In genomic region chr1:191317591-191318196, GRCm38 (mm10) we compare ENCODE assay signal across 8 mouse cellular contexts. TPM values are rescaled to one million over a fixed set of nuclear protein-coding genes. Genes with fewer than 3 reads are reported as not detected.
DNase-seq lines count a peak whose midpoint lies in the region; ATAC-seq and TF ChIP-seq lines count a peak whose summit lies in the region.

Gene Nenf, minus strand, starts transcription at chr1:191318194.

- H3K4me3 ChIP-seq in forebrain, embryonic 13.5 days: peak within 1 kb of the TSS; percentile 60
- H3K4me3 ChIP-seq in heart, embryonic 16.5 days (ENCODE audit: low read length): peak within 1 kb of the TSS; percentile 77
- peak within 1 kb of the TSS; percentile 72 for H3K4me3 ChIP-seq in liver, postnatal 0 days (ENCODE audit: low read depth, low read length)
- peak within 1 kb of the TSS; percentile 60 for H3K4me3 ChIP-seq in neural tube, embryonic 14.5 days (ENCODE audit: low read depth, low read length)

- H3K27ac ChIP-seq in forebrain, embryonic 13.5 days: no peak within 1 kb of the TSS
- H3K27ac ChIP-seq in heart, embryonic 16.5 days (ENCODE audit: low read length): peak within 1 kb of the TSS; percentile 79
- peak within 1 kb of the TSS; percentile 74 for H3K27ac ChIP-seq in liver, postnatal 0 days (ENCODE audit: low read depth)
- peak within 1 kb of the TSS; percentile 45 for H3K27ac ChIP-seq in neural tube, embryonic 14.5 days (ENCODE audit: low read depth, low read length)

- 0 out of 2 replicates have a peak, but pooled peaks cover 7% of the 10 kb centered on the region for H3K27me3 ChIP-seq in forebrain, embryonic 13.5 days
- no peaks in the 10 kb centered on the region for H3K27me3 ChIP-seq in heart, embryonic 16.5 days (ENCODE audit: control insufficient read depth, insufficient read depth, low read length)
- no peaks in the 10 kb centered on the region for H3K27me3 ChIP-seq in liver, postnatal 0 days (ENCODE audit: insufficient read depth, low read length)
- H3K27me3 ChIP-seq in neural tube, embryonic 14.5 days (ENCODE audit: control insufficient read depth, insufficient read depth, low read length): no peaks in the 10 kb centered on the region

- H3K4me2 ChIP-seq in forebrain, embryonic 13.5 days: peak within 1 kb of the TSS; percentile 82
- peak within 1 kb of the TSS; percentile 71 for H3K4me2 ChIP-seq in heart, embryonic 16.5 days (ENCODE audit: low read depth, low read length)
- H3K4me2 ChIP-seq in liver, postnatal 0 days (ENCODE audit: low read depth, low read length): peak within 1 kb of the TSS; percentile 91
- peak within 1 kb of the TSS; percentile 71 for H3K4me2 ChIP-seq in neural tube, embryonic 14.5 days (ENCODE audit: low read depth, low read length)

- peak; percentile 50 for DNase-seq in ES-CJ7 (ENCODE audit: low read depth, low spot score)
- peak; percentile 76 to 87 for DNase-seq in kidney, postnatal 25 days
- peak; percentile 89 for DNase-seq in liver, postnatal 0 days
- peak; percentile 74 for DNase-seq in testis, postnatal 14 days (ENCODE audit: low spot score)

- no peaks in the 10 kb centered on the region for H3K36me3 ChIP-seq in forebrain, embryonic 13.5 days (ENCODE audit: poor library complexity, severe bottlenecking)
- H3K36me3 ChIP-seq in heart, embryonic 16.5 days (ENCODE audit: control insufficient read depth, insufficient read depth): no peaks in the 10 kb centered on the region
- no peaks in the 10 kb centered on the region for H3K36me3 ChIP-seq in liver, postnatal 0 days (replicated peaks; ENCODE audit: insufficient read depth, low read length)
- H3K36me3 ChIP-seq in neural tube, embryonic 14.5 days (ENCODE audit: control insufficient read depth, insufficient read depth, low read length): no peaks in the 10 kb centered on the region

- ATAC-seq in cerebellum, adult (ENCODE audit: insufficient number of reproducible peaks, low FRiP score, low TSS enrichment): peak; percentile 84
- peak; percentile 92 for ATAC-seq in forebrain, embryonic 13.5 days
- peak; percentile 89 for ATAC-seq in heart, embryonic 16.5 days (replicated peaks; ENCODE audit: extremely low read depth, insufficient read depth, low FRiP score)
- peak; percentile 97 for ATAC-seq in liver, postnatal 0 days
- ATAC-seq in neural tube, embryonic 14.5 days (ENCODE audit: low read depth): peak; percentile 84

- H3K4me1 ChIP-seq in forebrain, embryonic 13.5 days: peaks cover 11% of the 10 kb centered on the region
- peaks cover 7% of the 10 kb centered on the region for H3K4me1 ChIP-seq in heart, embryonic 16.5 days (ENCODE audit: control insufficient read depth, insufficient read depth, low read length)
- H3K4me1 ChIP-seq in liver, postnatal 0 days (ENCODE audit: insufficient read depth): peaks cover 19% of the 10 kb centered on the region
- H3K4me1 ChIP-seq in neural tube, embryonic 14.5 days (ENCODE audit: control insufficient read depth, insufficient read depth, low read length): 0 out of 2 replicates have a peak, but pooled peaks cover 4% of the 10 kb centered on the region

- H3K9ac ChIP-seq in forebrain, embryonic 13.5 days: peak within 1 kb of the TSS; percentile 88
- H3K9ac ChIP-seq in heart, embryonic 16.5 days (ENCODE audit: low read length): peak within 1 kb of the TSS; percentile 90
- H3K9ac ChIP-seq in liver, postnatal 0 days (replicated peaks): peak within 1 kb of the TSS; percentile 76
- peak within 1 kb of the TSS; percentile 88 for H3K9ac ChIP-seq in neural tube, embryonic 14.5 days (replicated peaks; ENCODE audit: low read depth, low read length)

- H3K9me3 ChIP-seq in forebrain, embryonic 13.5 days (replicated peaks): no peaks in the 10 kb centered on the region
- no peaks in the 10 kb centered on the region for H3K9me3 ChIP-seq in heart, embryonic 16.5 days (replicated peaks; ENCODE audit: control insufficient read depth, low read length)
- no peaks in the 10 kb centered on the region for H3K9me3 ChIP-seq in liver, postnatal 0 days (ENCODE audit: low read length)
- H3K9me3 ChIP-seq in neural tube, embryonic 14.5 days (ENCODE audit: control insufficient read depth, low read length): no peaks in the 10 kb centered on the region

- no peak for TF ChIP-seq EP300 in liver, postnatal 0 days (IDR thresholded peaks at IDR 0.05; ENCODE audit: low read depth)

- WGBS in forebrain, embryonic 13.5 days: under 1% methylated on average over 48 of the region's 54 CpGs
- under 1% methylated on average over 54 of the region's 54 CpGs for WGBS in heart, embryonic 16.5 days
- 4% methylated on average over 42 of the region's 54 CpGs for WGBS in liver, postnatal 0 days (ENCODE audit: insufficient replicate concordance)
- under 1% methylated on average over 52 of the region's 54 CpGs for WGBS in neural tube, embryonic 14.5 days

- peak; percentile 39; the same call in 1 of the 2 replicates for TF ChIP-seq CTCF in liver, postnatal 0 days (IDR thresholded peaks at IDR 0.05; ENCODE audit: low read depth)

RNA-seq across cellular contexts. Expression of gene Nenf, which starts in this region (rescaled TPM):
- 66.3 and 69.3 TPM in 2 replicates for polyA plus RNA-seq in forebrain, embryonic 13.5 days (2015; fragmentation: Nextera tagmentation; extraction: Ambion mirVana)
- 112 and 114 TPM in 2 replicates for polyA plus RNA-seq in heart, embryonic 16.5 days (2015; fragmentation: Nextera tagmentation; extraction: Ambion mirVana)
- 36.6 and 37.0 TPM in 2 replicates for polyA plus RNA-seq in liver, postnatal 0 days (2015; fragmentation: Nextera tagmentation; extraction: Ambion mirVana)
- polyA plus RNA-seq in neural tube, embryonic 14.5 days (2014; fragmentation: Nextera tagmentation; extraction: Ambion mirVana): 136 and 167 TPM in 2 replicates
